Mouse (Mus musculus): Measurements from ENCODE around the gene Kcp. TPM values are rescaled to one million over a fixed set of nuclear protein-coding genes. Genes with fewer than 3 reads are reported as not detected.

Kcp gene
- polyA plus RNA-seq, 1 experiment = not detected

- H3K4me1 ChIP-seq (ENCODE audit: control insufficient read depth, insufficient read depth, low read length) = no peaks in the 10 kb centered on the region
- H3K4me3 ChIP-seq (replicated peaks; ENCODE audit: control insufficient read depth, low read depth, low read length) = no peak overlapping the region
- 50% methylated on average over 3 of the region's 3 CpGs for WGBS
- TF ChIP-seq POLR2A (IDR thresholded peaks at IDR 0.05; ENCODE audit: borderline replicate concordance, control insufficient read depth, low read depth, low read length) = no peak
- TF ChIP-seq CTCF (IDR thresholded peaks at IDR 0.05; ENCODE audit: control insufficient read depth, insufficient read depth, low read length) = no peak
- H3K27ac ChIP-seq (ENCODE audit: control insufficient read depth, insufficient read depth, low read depth, low read length, poor library complexity) = no peak overlapping the region
Measured at GRCm38 (mm10) chr6:29432156-29432555, 75.6 kb downstream of the Kcp start.

- WGBS = 74% methylated on average over 5 of the region's 5 CpGs
- Histone ChIP-seq H3K4me1 (ENCODE audit: control insufficient read depth, insufficient read depth, low read length) (no peaks in the 10 kb centered on the region), H3K4me3 (replicated peaks; ENCODE audit: control insufficient read depth, low read depth, low read length) (no peak overlapping the region), H3K27ac (ENCODE audit: control insufficient read depth, insufficient read depth, low read depth, low read length, poor library complexity) (no peak overlapping the region)
- TF ChIP-seq POLR2A (IDR thresholded peaks at IDR 0.05; ENCODE audit: borderline replicate concordance, control insufficient read depth, low read depth, low read length) = no peak
- no peak for TF ChIP-seq CTCF (IDR thresholded peaks at IDR 0.05; ENCODE audit: control insufficient read depth, insufficient read depth, low read length)
Measured at GRCm38 (mm10) chr6:29431473-29431872, 76.3 kb downstream of the Kcp start.

- TF ChIP-seq CTCF (IDR thresholded peaks at IDR 0.05; ENCODE audit: control insufficient read depth, insufficient read depth, low read length) (no peak), POLR2A (IDR thresholded peaks at IDR 0.05; ENCODE audit: borderline replicate concordance, control insufficient read depth, low read depth, low read length) (no peak)
- 73% methylated on average over 15 of the region's 15 CpGs for WGBS
- H3K27ac ChIP-seq (ENCODE audit: control insufficient read depth, insufficient read depth, low read depth, low read length, poor library complexity) = no peak overlapping the region
- H3K4me3 ChIP-seq (replicated peaks; ENCODE audit: control insufficient read depth, low read depth, low read length) = no peak overlapping the region
- no peaks in the 10 kb centered on the region for H3K4me1 ChIP-seq (ENCODE audit: control insufficient read depth, insufficient read depth, low read length)
Measured at GRCm38 (mm10) chr6:29430681-29431420, 76.9 kb downstream of the Kcp start.

GRCm38 (mm10) chr6:29428171-29428570 lies 79.6 kb downstream of the Kcp start:
- WGBS = 64% methylated on average over 4 of the region's 4 CpGs
- H3K27ac ChIP-seq (ENCODE audit: control insufficient read depth, insufficient read depth, low read depth, low read length, poor library complexity) = no peak overlapping the region
- H3K4me1 ChIP-seq (ENCODE audit: control insufficient read depth, insufficient read depth, low read length) = no peaks in the 10 kb centered on the region
- no peak for TF ChIP-seq POLR2A (IDR thresholded peaks at IDR 0.05; ENCODE audit: borderline replicate concordance, control insufficient read depth, low read depth, low read length)
- no peak for TF ChIP-seq CTCF (IDR thresholded peaks at IDR 0.05; ENCODE audit: control insufficient read depth, insufficient read depth, low read length)
- no peak overlapping the region for H3K4me3 ChIP-seq (replicated peaks; ENCODE audit: control insufficient read depth, low read depth, low read length)

- WGBS = 87% methylated on average over 6 of the region's 6 CpGs
- no peaks in the 10 kb centered on the region for H3K4me1 ChIP-seq (ENCODE audit: control insufficient read depth, insufficient read depth, low read length)
Measured at GRCm38 (mm10) chr6:29426331-29426730, 81.4 kb downstream of the Kcp start.

GRCm38 (mm10) chr6:29425118-29425517 lies 82.6 kb downstream of the Kcp start:
- Histone ChIP-seq H3K4me3 (replicated peaks; ENCODE audit: control insufficient read depth, low read depth, low read length) (no peak overlapping the region), H3K4me1 (ENCODE audit: control insufficient read depth, insufficient read depth, low read length) (no peaks in the 10 kb centered on the region), H3K27ac (ENCODE audit: control insufficient read depth, insufficient read depth, low read depth, low read length, poor library complexity) (no peak overlapping the region)
- TF ChIP-seq CTCF (IDR thresholded peaks at IDR 0.05; ENCODE audit: control insufficient read depth, insufficient read depth, low read length) = no peak
- no peak for TF ChIP-seq POLR2A (IDR thresholded peaks at IDR 0.05; ENCODE audit: borderline replicate concordance, control insufficient read depth, low read depth, low read length)
- WGBS = 80% methylated on average over 8 of the region's 8 CpGs

More at GRCm38 (mm10) chr6:29426331-29426730, 81.4 kb downstream of the Kcp start:
- no peak for TF ChIP-seq POLR2A (IDR thresholded peaks at IDR 0.05; ENCODE audit: borderline replicate concordance, control insufficient read depth, low read depth, low read length)
- no peak overlapping the region for H3K4me3 ChIP-seq (replicated peaks; ENCODE audit: control insufficient read depth, low read depth, low read length)
- no peak overlapping the region for H3K27ac ChIP-seq (ENCODE audit: control insufficient read depth, insufficient read depth, low read depth, low read length, poor library complexity)

Other genes with a start within 250 kb of the Kcp start
- 2.7 and 12.5 TPM in 2 replicates for gene Hilpda, start 235.5 kb downstream of the Kcp start, polyA plus RNA-seq (2011; ENCODE audit: insufficient read depth, insufficient read length, low replicate concordance, missing spikeins)
- gene Fam71f2, start 228.4 kb downstream of the Kcp start, polyA plus RNA-seq (2011; ENCODE audit: insufficient read depth, insufficient read length, low replicate concordance, missing spikeins) = not detected in 2 replicates
- gene Fam71f1, start 188.8 kb downstream of the Kcp start, polyA plus RNA-seq (2011; ENCODE audit: insufficient read depth, insufficient read length, low replicate concordance, missing spikeins) = not detected in 2 replicates
- 18.1 and 57.8 TPM in 2 replicates for gene Calu, start 159.9 kb downstream of the Kcp start, polyA plus RNA-seq (2011; ENCODE audit: insufficient read depth, insufficient read length, low replicate concordance, missing spikeins)
- not detected in 2 replicates for gene Opn1sw, start 119.5 kb downstream of the Kcp start, polyA plus RNA-seq (2011; ENCODE audit: insufficient read depth, insufficient read length, low replicate concordance, missing spikeins)
- gene Ccdc136, start 111.6 kb downstream of the Kcp start, polyA plus RNA-seq (2011; ENCODE audit: insufficient read depth, insufficient read length, low replicate concordance, missing spikeins) = 4.1 TPM in 1 of 2 replicates, not detected in the other
- gene Flnc, start 74.7 kb downstream of the Kcp start, polyA plus RNA-seq (2011; ENCODE audit: insufficient read depth, insufficient read length, low replicate concordance, missing spikeins) = 0.40 TPM in 1 of 2 replicates, not detected in the other
- gene Atp6v1f, start 40.2 kb downstream of the Kcp start, polyA plus RNA-seq (2011; ENCODE audit: insufficient read depth, insufficient read length, low replicate concordance, missing spikeins) = 123 and 143 TPM in 2 replicates
- gene Atp6v1fnb, start 36.5 kb downstream of the Kcp start, polyA plus RNA-seq (2011; ENCODE audit: insufficient read depth, insufficient read length, low replicate concordance, missing spikeins) = not detected in 2 replicates
- gene Irf5, start 18.7 kb upstream of the Kcp start, polyA plus RNA-seq (2011; ENCODE audit: insufficient read depth, insufficient read length, low replicate concordance, missing spikeins) = 26.7 and 47.1 TPM in 2 replicates
- gene Tnpo3, start 101.9 kb upstream of the Kcp start, polyA plus RNA-seq (2011; ENCODE audit: insufficient read depth, insufficient read length, low replicate concordance, missing spikeins) = 22.1 and 33.0 TPM in 2 replicates
- 167 and 175 TPM in 2 replicates for gene Tspan33, start 186.3 kb upstream of the Kcp start, polyA plus RNA-seq (2011; ENCODE audit: insufficient read depth, insufficient read length, low replicate concordance, missing spikeins)
- 2.8 and 4.6 TPM in 2 replicates for gene Smo, start 227.6 kb upstream of the Kcp start, polyA plus RNA-seq (2011; ENCODE audit: insufficient read depth, insufficient read length, low replicate concordance, missing spikeins)